Mouse (Mus musculus): Measurements from ENCODE around the gene Metrnl. TPM values are rescaled to one million over a fixed set of nuclear protein-coding genes. Genes with fewer than 3 reads are reported as not detected.

Metrnl gene
- polyA plus RNA-seq, 2 experiments from 2014 or later, result 0.23 to 0.80 TPM

- ATAC-seq, result no peak
Observed at GRCm38 (mm10) chr11:121738616-121739015, 37.3 kb downstream of the Metrnl start.

GRCm38 (mm10) chr11:121740906-121741305, 39.6 kb downstream of the Metrnl start:
- ATAC-seq, result no peak

- ATAC-seq, result peak; percentile 69
Observed at GRCm38 (mm10) chr11:121741433-121741832, 40.1 kb downstream of the Metrnl start.

GRCm38 (mm10) chr11:121743113-121743512, 41.8 kb downstream of the Metrnl start:
- no peak for ATAC-seq

DNA sequence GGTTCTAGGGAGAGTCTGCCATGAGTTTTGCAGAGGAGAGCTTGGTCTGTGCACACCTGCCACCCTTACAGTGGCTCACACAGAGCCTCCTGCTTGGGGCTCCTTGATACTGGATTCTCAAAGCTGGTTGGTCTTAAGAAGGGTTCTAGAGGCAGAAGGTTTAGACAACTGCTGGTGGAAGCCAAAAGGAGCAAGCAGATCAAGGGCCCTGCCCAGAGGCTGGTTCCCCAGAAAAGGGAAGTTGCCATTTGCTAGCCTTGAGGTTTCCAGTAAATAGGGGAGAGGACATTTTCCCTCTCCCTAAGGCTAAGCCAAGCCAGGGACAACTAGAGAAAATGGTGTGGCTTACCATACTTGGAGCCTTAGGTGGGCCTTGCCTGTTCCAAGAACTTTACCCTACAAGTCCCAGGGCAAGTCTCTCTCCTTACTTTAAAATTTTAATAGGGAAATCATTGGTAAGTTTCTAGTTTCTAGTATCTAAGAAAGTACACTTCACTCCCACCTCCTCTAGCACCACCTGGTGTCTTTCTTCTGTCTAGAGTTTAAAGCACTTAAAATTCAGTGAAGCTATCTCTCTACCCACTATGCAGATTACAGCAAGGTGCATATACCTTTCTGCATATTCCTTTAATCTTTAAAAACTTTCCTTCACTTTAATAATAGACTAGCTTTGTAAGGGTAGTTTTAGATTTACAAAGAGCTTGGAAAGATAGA, 42.7 kb downstream of the Metrnl start:
- no peak for ATAC-seq

DNA sequence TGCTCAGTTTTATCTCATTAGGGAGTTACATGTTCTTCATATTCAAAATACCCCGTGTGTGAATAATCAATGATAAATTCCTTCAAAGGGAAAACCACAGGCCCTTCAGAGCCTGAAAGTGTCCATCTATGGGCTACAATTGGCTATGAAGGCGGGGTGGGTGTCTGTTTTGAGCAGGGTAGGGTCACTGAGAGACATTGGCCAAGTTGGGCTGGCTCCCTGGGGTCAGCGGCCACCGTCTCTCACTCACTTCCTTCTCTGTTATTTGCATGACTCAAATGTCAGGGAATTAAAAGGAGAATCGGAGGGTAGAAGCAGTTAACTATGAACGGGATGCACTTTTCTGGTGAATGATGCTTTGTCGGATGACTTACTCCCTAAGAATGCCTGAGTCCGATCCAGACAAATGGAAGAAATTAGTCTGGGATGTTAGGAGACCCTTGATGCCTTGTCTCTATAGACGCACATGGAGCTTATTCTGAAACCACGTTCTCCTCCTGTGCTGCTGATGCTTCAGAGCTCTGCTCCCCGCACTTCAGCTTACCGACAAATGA, 45.7 kb downstream of the Metrnl start:
- no peak for ATAC-seq

DNA sequence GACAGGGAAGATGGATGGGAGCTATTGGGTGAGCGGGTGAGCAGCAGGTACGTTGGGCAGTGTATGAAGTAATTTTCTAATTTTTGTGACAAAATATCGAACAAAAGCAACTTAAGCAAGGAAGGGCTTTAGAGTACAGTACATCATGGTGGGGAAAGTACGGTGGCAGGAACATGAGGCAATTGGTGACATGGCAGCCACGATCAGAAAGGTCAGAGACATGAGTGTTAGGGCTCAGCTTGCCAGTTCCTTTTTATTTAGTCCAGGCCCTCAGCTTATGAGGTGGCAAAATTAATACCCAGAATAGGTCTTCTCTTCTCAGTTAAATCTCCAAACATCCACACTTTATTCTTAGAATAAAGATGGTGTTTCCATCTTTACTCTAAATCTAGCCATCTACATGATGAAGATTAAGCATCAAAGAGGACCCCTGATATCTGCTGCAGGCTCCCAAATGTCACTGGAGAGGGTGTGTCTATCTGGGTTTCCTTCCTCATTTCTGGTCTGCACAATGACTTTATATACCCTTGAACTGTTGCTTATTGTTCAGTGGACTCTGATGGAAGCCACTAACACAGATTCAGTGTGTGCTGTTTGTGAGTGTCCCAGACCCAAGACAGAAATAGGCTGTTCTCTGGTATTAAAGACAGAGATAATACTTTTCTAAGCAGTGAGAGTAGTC, 46.8 kb downstream of the Metrnl start:
- no peak for ATAC-seq

Other genes with a start within 250 kb of the Metrnl start
- 10 to 100 TPM; 24.0 to 41.8 TPM for gene Tbcd, start 249.6 kb upstream of the Metrnl start, polyA plus RNA-seq (2017; shearing (Covaris generic))
- 1 to 10 TPM in 1 of 2 experiments, under 1 TPM in 1; 0.65 to 1.6 TPM for gene Zfp750, start 182.2 kb upstream of the Metrnl start, polyA plus RNA-seq (2017; shearing (Covaris generic))
- gene B3gntl1, start 28.4 kb upstream of the Metrnl start, polyA plus RNA-seq (2017; shearing (Covaris generic)), result 10 to 100 TPM; 11.3 to 18.8 TPM
- gene Ptchd3, start 128.7 kb downstream of the Metrnl start, polyA plus RNA-seq (2017; shearing (Covaris generic)), result not detected